Mouse (Mus musculus): ENCODE results near the gene Usp42. TPM values are rescaled to one million over a fixed set of nuclear protein-coding genes. Genes with fewer than 3 reads are reported as not detected.

Usp42 gene
- polyA plus RNA-seq, 1 experiment from 2014 or later, result 17.1 TPM

Other genes starting within 250 kb of the Usp42 start
- 300 and 435 TPM in 2 replicates for gene Rac1, start 204.2 kb downstream of the Usp42 start, polyA plus RNA-seq (2015; fragmentation: Nextera tagmentation; extraction: Ambion mirVana)
- 79.2 and 81.3 TPM in 2 replicates for gene Cyth3, start 109.8 kb downstream of the Usp42 start, polyA plus RNA-seq (2015; fragmentation: Nextera tagmentation; extraction: Ambion mirVana)
- 41.5 and 44.3 TPM in 2 replicates for gene Eif2ak1, start 85.5 kb upstream of the Usp42 start, polyA plus RNA-seq (2015; fragmentation: Nextera tagmentation; extraction: Ambion mirVana)
- 0.29 and 0.62 TPM in 2 replicates for gene Ankrd61, start 165.4 kb upstream of the Usp42 start, polyA plus RNA-seq (2015; fragmentation: Nextera tagmentation; extraction: Ambion mirVana)
- gene Aimp2, start 177.6 kb upstream of the Usp42 start, polyA plus RNA-seq (2015; fragmentation: Nextera tagmentation; extraction: Ambion mirVana), result 103 and 110 TPM in 2 replicates
- 26.8 and 31.9 TPM in 2 replicates for gene Pms2, start 177.7 kb upstream of the Usp42 start, polyA plus RNA-seq (2015; fragmentation: Nextera tagmentation; extraction: Ambion mirVana)
- 0.67 TPM in 1 of 2 replicates, not detected in the other for gene Gm42421, start 195.9 kb upstream of the Usp42 start, polyA plus RNA-seq (2015; fragmentation: Nextera tagmentation; extraction: Ambion mirVana)
- 0.45 and 0.73 TPM in 2 replicates for gene Rsph10b, start 200.8 kb upstream of the Usp42 start, polyA plus RNA-seq (2015; fragmentation: Nextera tagmentation; extraction: Ambion mirVana)